Mouse (Mus musculus) limb, embryonic 14.5 days (tissue): Measurements from ENCODE around the gene Scyl1. TPM values are rescaled to one million over a fixed set of nuclear protein-coding genes. Genes with fewer than 3 reads are reported as not detected.
A peak's percentile ranks its signal among the peaks of the same experiment; 100 is the strongest.

Experiments used
- ATAC-seq: fragments of 200-750 bp; cut with Nextera tagmentation; 2 replicates; pipeline ENCODE4 v1.8.0; 2017; ENCODE audit warnings: low read depth, moderate number of reproducible peaks, moderate TSS enrichment; ENCODE audit not compliant: low FRiP score
- DNase-seq: peaks from one replicate; pipeline ENCODE4 v3.0.0-alpha.2; 2015; ENCODE audit warnings: low spot score
- H3K27ac ChIP-seq: fragments of 300-500 bp; sonication (generic); replicated peaks from 2 replicates; pipeline ENCODE4 v1.5.1; 2014; ENCODE audit warnings: low read depth, mild to moderate bottlenecking, low read length, moderate library complexity, mixed read lengths
- H3K27me3 ChIP-seq: fragments of 300-500 bp; sonication (generic); 2 replicates; pipeline ENCODE4 v1.6.1; 2014; ENCODE audit warnings: low read length, mixed read lengths; ENCODE audit not compliant: control insufficient read depth, insufficient read depth
- H3K36me3 ChIP-seq: fragments of 300-500 bp; sonication (generic); 2 replicates; pipeline ENCODE4 v1.6.1; 2014; ENCODE audit warnings: mild to moderate bottlenecking, low read length, moderate library complexity, mixed read lengths; ENCODE audit not compliant: control insufficient read depth, insufficient read depth
- H3K4me1 ChIP-seq: fragments of 300-500 bp; sonication (generic); 2 replicates; pipeline ENCODE4 v1.6.1; 2014; ENCODE audit warnings: antibody characterized with exemption, low read length, mixed read lengths; ENCODE audit not compliant: control insufficient read depth, insufficient read depth
- H3K4me2 ChIP-seq: fragments of 300-500 bp; sonication (generic); replicated peaks from 2 replicates; pipeline ENCODE4 v1.6.1; 2014; ENCODE audit warnings: low read depth, mild to moderate bottlenecking, low read length, moderate library complexity; ENCODE audit not compliant: severe bottlenecking
- H3K4me3 ChIP-seq: fragments of 300-500 bp; sonication (generic); replicated peaks from 2 replicates; pipeline ENCODE4 v1.5.1; 2014; ENCODE audit warnings: low read length
- H3K9ac ChIP-seq: fragments of 300-500 bp; sonication (generic); 2 replicates; pipeline ENCODE4 v1.6.1; 2014; ENCODE audit warnings: mild to moderate bottlenecking, low read depth, low read length, moderate library complexity; ENCODE audit not compliant: severe bottlenecking
- H3K9me3 ChIP-seq: fragments of 300-500 bp; sonication (generic); 2 replicates; pipeline ENCODE4 v1.6.1; 2016; ENCODE audit warnings: low read length; ENCODE audit not compliant: control insufficient read depth
- POLR2A ChIP-seq: fragments of 200-500 bp; IDR thresholded peaks from 2 replicates; pipeline ENCODE4 v1.8.0; 2012; ENCODE audit warnings: inconsistent platforms, mild to moderate bottlenecking, moderate library complexity, borderline replicate concordance; ENCODE audit not compliant: insufficient read depth, insufficient read length; ENCODE audit errors: extremely low read depth
- WGBS: fragments of 180-500 bp; shearing (Covaris S2); extraction: QIAGEN DNeasy Blood & Tissue Kit; methylation state at CpG from one replicate; pipeline ENCODE4 v1.1.7; 2014; 5-methylcytosine and 5-hydroxymethylcytosine counted together
- polyA plus RNA-seq, 2 experiments: library from polyadenylated mRNA; depleted of rRNA in 1 of 2; stranded (reverse) in 1 of 2; unstranded in 1 of 2; fragments of >200 nt; fragmentation: Nextera tagmentation in 1 of 2; extraction: Ambion mirVana in 1 of 2; gene quantifications; 2 replicates each; pipeline versions ENCODE4 v1.2.1 to v1.2.3; 2012 to 2014

The Scyl1 gene
- polyA plus RNA-seq, 2 experiments = 81.1 to 152 TPM

- Histone ChIP-seq H3K27me3 (no peaks in the 10 kb centered on the region), H3K4me1 (peaks cover 48% of the 10 kb centered on the region), H3K27ac (peak overlapping the region; percentile 67), H3K4me3 (no peak overlapping the region), H3K36me3 (no peaks in the 10 kb centered on the region), H3K9me3 (no peaks in the 10 kb centered on the region), H3K4me2 (no peak overlapping the region), H3K9ac (peak overlapping the region; percentile 14; the same call in 1 of the 2 replicates)
- no peak for DNase-seq
- ATAC-seq = no peak
- 20% methylated on average over 8 of the region's 8 CpGs for WGBS
- no peak for TF ChIP-seq POLR2A
These were observed 35.0 kb upstream of the Scyl1 start for GRCm38 (mm10) chr19:5806051-5806808.

GRCm38 (mm10) chr19:5804371-5804899 is 33.2 kb upstream of the Scyl1 start:
- TF ChIP-seq POLR2A = no peak
- H3K4me2 ChIP-seq = peak overlapping the region; percentile 97; the same call in 1 of the 2 replicates
- no peak overlapping the region; the same call in 1 of the 2 replicates for H3K4me3 ChIP-seq
- H3K4me1 ChIP-seq = peaks cover 30% of the 10 kb centered on the region
- H3K9ac ChIP-seq = peak overlapping the region; percentile 93; the same call in 1 of the 2 replicates
- H3K27ac ChIP-seq = peak overlapping the region; percentile 100
- no peaks in the 10 kb centered on the region for H3K27me3 ChIP-seq
- ATAC-seq (no peak), DNase-seq (no peak)
- H3K9me3 ChIP-seq = no peaks in the 10 kb centered on the region
- 10% methylated on average over 8 of the region's 8 CpGs for WGBS
- H3K36me3 ChIP-seq = peaks cover 9% of the 10 kb centered on the region

- no peak for TF ChIP-seq POLR2A
- Histone ChIP-seq H3K27me3 (no peaks in the 10 kb centered on the region), H3K4me1 (peaks cover 28% of the 10 kb centered on the region), H3K9me3 (no peaks in the 10 kb centered on the region), H3K4me3 (peak overlapping the region; percentile 74), H3K27ac (peak overlapping the region; percentile 100), H3K36me3 (peaks cover 12% of the 10 kb centered on the region), H3K9ac (peak overlapping the region; percentile 93), H3K4me2 (peak overlapping the region; percentile 97)
- no peak for DNase-seq
- WGBS = under 1% methylated on average over 16 of the region's 16 CpGs
- peak; percentile 7; the same call in 1 of the 2 replicates for ATAC-seq
These were observed 32.7 kb upstream of the Scyl1 start for GRCm38 (mm10) chr19:5803881-5804279.

- DNase-seq = peak; percentile 100
- Histone ChIP-seq H3K4me1 (peaks cover 25% of the 10 kb centered on the region), H3K4me3 (peak overlapping the region; percentile 74), H3K27ac (peak overlapping the region; percentile 100), H3K4me2 (peak overlapping the region; percentile 97), H3K36me3 (peaks cover 18% of the 10 kb centered on the region), H3K9me3 (no peaks in the 10 kb centered on the region), H3K9ac (peak overlapping the region; percentile 93), H3K27me3 (no peaks in the 10 kb centered on the region)
- 2% methylated on average over 56 of the region's 67 CpGs for WGBS
- peak; percentile 16; the same call in 1 of the 2 replicates for TF ChIP-seq POLR2A
- peak; percentile 93 for ATAC-seq
These were observed 32.0 kb upstream of the Scyl1 start for GRCm38 (mm10) chr19:5803041-5803880.

- no peak for TF ChIP-seq POLR2A
- H3K4me2 ChIP-seq = peak overlapping the region; percentile 97
- H3K4me3 ChIP-seq = peak overlapping the region; percentile 74
- peaks cover 23% of the 10 kb centered on the region for H3K36me3 ChIP-seq
- no peaks in the 10 kb centered on the region for H3K27me3 ChIP-seq
- peak overlapping the region; percentile 93 for H3K9ac ChIP-seq
- WGBS = 0% methylated on average over 4 of the region's 4 CpGs
- no peaks in the 10 kb centered on the region for H3K9me3 ChIP-seq
- DNase-seq (no peak), ATAC-seq (no peak)
- H3K4me1 ChIP-seq = peaks cover 25% of the 10 kb centered on the region
- peak overlapping the region; percentile 100 for H3K27ac ChIP-seq
These were observed 31.5 kb upstream of the Scyl1 start for GRCm38 (mm10) chr19:5802787-5803040.
